Mouse (Mus musculus): ENCODE data around the gene Zkscan17. TPM values are rescaled to one million over a fixed set of nuclear protein-coding genes. Genes with fewer than 3 reads are reported as not detected.
"Not testable (repeated sequence)": the region's sequence is repeated elsewhere in the genome, so short reads cannot be mapped to it uniquely, and the experiment has no call there.

Zkscan17 gene
- 17.6 and 18.2 TPM in 2 replicates for polyA plus RNA-seq (2015; fragmentation: Nextera tagmentation; extraction: Ambion mirVana)

DNA sequence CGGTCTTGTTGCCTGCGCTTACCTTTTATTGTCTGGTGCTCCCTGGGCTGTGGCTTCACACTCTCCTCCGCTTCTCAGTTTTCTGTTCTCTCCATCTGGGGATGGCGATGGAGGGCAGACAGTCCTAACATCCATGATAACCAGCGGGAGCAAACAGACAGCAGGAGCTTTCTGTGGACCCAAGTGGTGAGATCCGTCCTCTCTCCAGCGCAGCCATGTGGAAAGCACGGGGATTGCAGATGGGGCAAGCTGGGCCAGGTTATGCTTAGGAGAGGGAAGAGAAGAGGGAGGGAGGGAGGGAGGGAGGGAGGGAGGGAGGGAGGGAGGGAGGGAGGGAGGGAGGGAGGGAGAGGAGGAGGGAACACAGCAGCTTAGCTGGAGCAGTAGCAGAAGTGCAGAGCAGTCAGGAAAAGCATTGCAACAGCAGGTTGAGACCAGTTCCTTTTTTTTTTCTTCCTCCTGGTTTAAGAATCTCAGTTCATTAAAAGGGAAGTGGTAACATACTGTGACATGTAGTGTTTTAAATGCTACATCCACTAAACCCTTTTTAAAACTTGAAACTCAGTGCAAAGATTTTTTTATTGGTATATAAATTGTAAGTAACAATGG lies at the start of gene Zkscan17:
Gene Zkscan17, minus strand, starts transcription at position 280 of the 609 bp plus-strand sequence.
- H3K9me3 ChIP-seq = no peaks in the 10 kb centered on the region
- no peaks in the 10 kb centered on the region for H3K27me3 ChIP-seq
- ATAC-seq = no peak
- no peak within 1 kb of the TSS for H3K4me2 ChIP-seq (replicated peaks)
- no peak within 1 kb of the TSS for H3K4me3 ChIP-seq (replicated peaks)
- 0 out of 2 replicates have a peak, but pooled peaks cover 4% of the 10 kb centered on the region for H3K4me1 ChIP-seq (replicated peaks)
- no peak within 1 kb of the TSS for H3K27ac ChIP-seq
- 58% methylated on average over 8 of the region's 8 CpGs for WGBS
- no peaks in the 10 kb centered on the region for H3K36me3 ChIP-seq
- H3K9ac ChIP-seq (replicated peaks) = no peak within 1 kb of the TSS

DNA sequence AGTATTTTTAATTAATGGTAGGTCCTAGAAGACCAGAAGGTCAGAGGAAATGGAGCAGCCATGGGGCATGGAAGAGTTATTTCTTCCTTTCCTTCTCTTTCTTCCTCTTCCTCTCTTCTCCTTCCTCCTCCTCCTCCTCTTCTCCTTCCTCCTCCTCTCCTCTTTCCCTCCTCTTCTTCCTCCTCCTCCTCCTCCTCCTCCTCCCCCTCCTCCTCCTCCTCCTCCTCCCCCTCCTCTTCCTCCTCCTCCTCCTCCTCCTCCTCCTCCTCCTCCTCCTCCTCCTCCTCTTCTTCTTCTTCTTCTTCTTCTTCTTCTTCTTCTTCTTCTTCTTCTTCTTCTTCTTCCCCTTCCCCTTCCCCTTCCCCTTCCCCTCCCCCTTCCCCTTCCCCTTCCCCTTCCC lies 49.6 kb upstream of the Zkscan17 start, which contains the start of gene Olfr222:
Gene Olfr222, minus strand, starts transcription at position 101 of the 400 bp plus-strand sequence.
- not testable (repeated sequence) for H3K27ac ChIP-seq; H3K4me3 ChIP-seq (replicated peaks); H3K4me2 ChIP-seq (replicated peaks); H3K4me1 ChIP-seq (replicated peaks); H3K9me3 ChIP-seq; H3K9ac ChIP-seq (replicated peaks); ATAC-seq; H3K36me3 ChIP-seq; H3K27me3 ChIP-seq

DNA sequence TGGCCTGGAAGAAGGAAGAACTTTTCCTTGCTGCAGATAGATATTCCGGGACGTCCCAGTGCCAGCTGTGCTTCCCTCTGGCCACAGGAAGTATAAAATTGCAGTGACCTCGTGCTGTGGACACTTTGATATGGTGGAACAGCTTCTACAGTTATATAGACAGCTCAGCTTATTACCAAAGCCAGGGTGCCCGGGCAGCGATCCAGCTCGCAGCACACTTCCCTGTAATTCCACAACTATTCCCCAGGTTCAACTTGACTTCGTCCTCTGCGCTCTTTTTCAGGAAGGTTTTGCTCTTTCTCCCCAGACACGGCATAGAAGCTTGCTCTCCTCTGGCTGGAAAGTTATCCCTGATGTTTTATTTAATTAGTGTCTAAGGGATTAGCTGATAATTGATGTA lies 49.2 kb upstream of the Zkscan17 start:
- 74% methylated on average over 9 of the region's 9 CpGs for WGBS
- Histone ChIP-seq H3K9ac (replicated peaks) (no peak overlapping the region), H3K4me3 (replicated peaks) (no peak overlapping the region), H3K27me3 (no peaks in the 10 kb centered on the region), H3K4me2 (replicated peaks) (no peak overlapping the region), H3K9me3 (no peaks in the 10 kb centered on the region), H3K4me1 (replicated peaks) (no peaks in the 10 kb centered on the region), H3K27ac (no peak overlapping the region), H3K36me3 (no peaks in the 10 kb centered on the region)
- ATAC-seq = no peak

DNA sequence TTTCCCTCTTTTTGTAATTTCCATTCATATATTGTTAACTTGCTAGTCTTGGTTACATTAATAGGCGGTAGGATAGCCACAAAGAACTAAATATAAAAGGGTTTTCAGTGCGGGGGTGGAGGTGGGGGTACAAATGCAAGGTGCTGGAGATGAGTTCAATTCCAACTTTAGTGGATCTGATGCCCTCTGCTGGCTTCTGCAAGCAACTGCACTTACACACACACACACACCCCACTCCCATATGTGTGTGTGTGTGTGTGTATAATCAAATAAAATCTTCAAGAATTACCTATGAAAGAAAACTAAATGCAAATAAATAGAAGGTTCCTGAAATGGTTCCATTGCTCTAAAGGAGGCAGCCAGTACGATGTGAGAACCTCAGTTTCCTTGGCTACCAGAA lies 42.8 kb upstream of the Zkscan17 start:
- H3K36me3 ChIP-seq = no peaks in the 10 kb centered on the region
- 63% methylated on average over 3 of the region's 3 CpGs for WGBS
- ATAC-seq = no peak
- H3K27ac ChIP-seq = no peak overlapping the region
- H3K4me1 ChIP-seq (replicated peaks) = no peaks in the 10 kb centered on the region
- no peaks in the 10 kb centered on the region for H3K9me3 ChIP-seq
- no peaks in the 10 kb centered on the region for H3K27me3 ChIP-seq
- H3K4me2 ChIP-seq (replicated peaks) = no peak overlapping the region
- H3K4me3 ChIP-seq (replicated peaks) = no peak overlapping the region
- H3K9ac ChIP-seq (replicated peaks) = no peak overlapping the region

DNA sequence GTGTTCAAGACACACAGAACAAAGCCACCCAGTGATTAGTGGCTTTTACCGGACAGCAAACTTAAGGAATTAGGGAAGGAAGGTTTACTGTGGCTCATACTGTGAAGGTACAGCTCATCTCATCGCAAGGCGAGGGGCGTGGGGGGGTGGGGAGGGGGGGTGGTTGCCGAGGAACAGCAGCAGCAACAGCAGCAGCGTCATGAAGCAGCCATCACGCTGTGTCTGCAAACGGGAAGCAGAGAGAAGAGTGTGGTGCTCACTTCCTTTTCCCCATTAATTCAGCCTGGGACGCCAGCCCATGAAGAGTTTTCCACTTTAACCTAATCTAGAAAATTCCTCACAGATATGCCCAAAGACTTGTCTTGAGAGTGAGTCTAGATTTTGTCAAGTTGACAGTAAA lies 36.3 kb upstream of the Zkscan17 start:
- Histone ChIP-seq H3K27ac (no peak overlapping the region), H3K27me3 (no peaks in the 10 kb centered on the region), H3K4me2 (replicated peaks) (no peak overlapping the region), H3K4me1 (replicated peaks) (no peaks in the 10 kb centered on the region), H3K4me3 (replicated peaks) (no peak overlapping the region), H3K9me3 (no peaks in the 10 kb centered on the region), H3K9ac (replicated peaks) (no peak overlapping the region), H3K36me3 (no peaks in the 10 kb centered on the region)
- no peak for ATAC-seq
- WGBS = 61% methylated on average over 9 of the region's 9 CpGs

DNA sequence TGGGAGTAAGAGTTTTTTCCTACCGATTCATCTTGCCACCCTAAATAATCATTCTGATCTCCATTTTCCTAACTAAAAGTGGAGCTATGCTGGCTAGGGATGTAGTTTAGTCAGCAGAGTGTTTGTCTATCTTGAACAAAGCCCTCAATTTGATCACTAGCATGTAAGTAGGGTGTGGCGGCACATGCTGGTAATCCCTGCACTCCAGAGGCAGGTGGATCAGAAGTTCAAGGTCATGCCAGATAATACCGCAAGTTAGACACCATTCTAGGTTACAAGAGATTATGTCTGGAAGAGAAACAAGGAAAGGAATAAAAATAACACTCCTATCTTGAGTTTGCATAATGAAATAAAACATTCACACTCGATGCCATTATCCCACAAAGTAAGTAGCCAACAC lies 35.8 kb upstream of the Zkscan17 start:
- no peaks in the 10 kb centered on the region for H3K9me3 ChIP-seq
- WGBS = 95% methylated on average over 4 of the region's 4 CpGs
- H3K9ac ChIP-seq (replicated peaks) = no peak overlapping the region
- no peak overlapping the region for H3K4me2 ChIP-seq (replicated peaks)
- H3K4me1 ChIP-seq (replicated peaks) = no peaks in the 10 kb centered on the region
- H3K36me3 ChIP-seq = no peaks in the 10 kb centered on the region
- ATAC-seq = no peak
- H3K27ac ChIP-seq = no peak overlapping the region
- H3K4me3 ChIP-seq (replicated peaks) = no peak overlapping the region
- no peaks in the 10 kb centered on the region for H3K27me3 ChIP-seq

DNA sequence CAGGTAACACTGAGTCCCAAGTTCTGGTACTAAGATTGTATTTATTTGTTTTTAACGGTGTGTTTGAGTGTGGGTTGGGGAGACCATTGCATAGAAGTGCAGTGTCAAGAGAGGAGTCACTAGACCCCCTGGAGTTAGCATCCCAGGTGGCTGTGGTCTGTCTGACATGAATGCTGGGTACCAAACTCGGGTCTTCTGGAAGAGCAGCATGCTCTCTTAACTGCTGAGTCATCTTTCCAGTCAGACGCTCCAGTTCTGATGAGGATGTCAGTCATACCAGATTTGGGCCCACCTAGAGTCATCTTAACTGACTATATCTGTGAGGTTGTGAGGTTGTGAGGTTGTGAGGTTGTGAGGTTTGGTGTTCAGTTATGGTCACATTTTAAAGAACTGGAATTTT lies 34.4 kb upstream of the Zkscan17 start:
- Histone ChIP-seq H3K4me2 (replicated peaks) (no peak overlapping the region), H3K4me3 (replicated peaks) (no peak overlapping the region), H3K4me1 (replicated peaks) (no peaks in the 10 kb centered on the region), H3K9me3 (no peaks in the 10 kb centered on the region), H3K36me3 (no peaks in the 10 kb centered on the region), H3K27me3 (no peaks in the 10 kb centered on the region), H3K9ac (replicated peaks) (no peak overlapping the region), H3K27ac (no peak overlapping the region)
- 68% methylated on average over 3 of the region's 3 CpGs for WGBS
- no peak for ATAC-seq

DNA sequence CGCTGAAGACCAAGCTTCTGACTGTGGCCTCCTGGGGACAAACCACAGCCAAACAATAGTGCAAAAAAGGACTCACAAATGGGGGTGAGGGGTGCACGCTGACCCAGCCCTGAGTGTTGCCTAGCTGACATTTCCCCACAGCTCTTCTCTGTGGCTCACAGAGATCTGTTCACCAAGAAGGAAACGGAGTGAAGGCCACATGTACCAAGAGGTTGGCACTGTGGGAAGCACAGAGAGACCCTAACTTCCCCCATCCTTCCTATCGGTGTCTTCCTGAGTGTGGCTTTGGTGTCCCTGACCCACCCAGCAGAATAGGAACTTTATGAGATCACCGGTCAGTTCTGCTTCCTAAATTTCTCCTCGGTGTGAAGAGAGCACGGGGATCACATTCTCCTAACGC lies 28.0 kb upstream of the Zkscan17 start:
- Histone ChIP-seq H3K36me3 (no peaks in the 10 kb centered on the region), H3K4me2 (replicated peaks) (no peak overlapping the region), H3K27ac (no peak overlapping the region), H3K9me3 (no peaks in the 10 kb centered on the region), H3K4me1 (replicated peaks) (no peaks in the 10 kb centered on the region), H3K27me3 (no peaks in the 10 kb centered on the region), H3K4me3 (replicated peaks) (no peak overlapping the region), H3K9ac (replicated peaks) (no peak overlapping the region)
- 74% methylated on average over 8 of the region's 8 CpGs for WGBS
- ATAC-seq = no peak

DNA sequence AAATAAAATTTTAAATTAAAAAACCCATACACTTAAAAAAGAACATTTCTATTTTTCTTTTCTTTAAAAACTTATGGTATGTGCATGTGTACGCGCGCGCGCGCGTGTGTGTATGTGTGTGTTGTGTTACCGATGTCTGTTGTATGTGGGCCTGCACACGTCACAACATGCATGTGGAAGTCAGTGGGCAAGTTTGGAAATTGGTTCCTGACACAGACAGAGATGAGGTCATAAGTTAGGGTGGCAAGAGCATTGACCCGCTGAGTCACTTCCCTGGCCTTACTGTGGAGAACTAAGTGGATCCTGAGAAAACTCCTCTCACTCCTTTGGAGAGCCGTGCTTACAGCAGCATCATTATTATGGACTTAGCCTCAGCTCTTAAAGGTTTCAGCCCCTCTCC lies 27.6 kb upstream of the Zkscan17 start:
- Histone ChIP-seq H3K27ac (no peak overlapping the region), H3K9ac (replicated peaks) (no peak overlapping the region), H3K36me3 (no peaks in the 10 kb centered on the region), H3K4me1 (replicated peaks) (no peaks in the 10 kb centered on the region), H3K4me2 (replicated peaks) (no peak overlapping the region), H3K4me3 (replicated peaks) (no peak overlapping the region), H3K27me3 (no peaks in the 10 kb centered on the region), H3K9me3 (no peaks in the 10 kb centered on the region)
- no peak for ATAC-seq
- WGBS = 92% methylated on average over 11 of the region's 11 CpGs

DNA sequence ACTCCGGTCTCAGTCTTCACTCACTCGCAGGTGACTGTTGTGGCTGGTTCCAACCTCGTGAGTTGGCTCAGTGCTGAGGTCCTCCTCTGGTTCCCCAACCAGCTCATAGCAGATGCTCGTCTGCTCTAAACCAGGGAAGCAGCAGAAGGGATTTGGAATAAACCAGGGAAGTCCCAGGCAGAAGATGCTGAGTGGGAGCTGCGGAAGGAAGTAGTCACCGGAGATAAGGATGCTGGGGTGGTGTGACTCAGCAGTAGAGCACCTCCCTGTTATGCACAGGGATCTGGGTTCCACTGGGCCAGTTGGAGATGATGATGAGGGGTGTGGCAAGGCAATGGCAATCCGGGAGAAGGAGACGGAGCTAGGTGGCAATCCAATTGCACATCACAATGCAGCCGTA lies 17.5 kb upstream of the Zkscan17 start:
- no peaks in the 10 kb centered on the region for H3K4me1 ChIP-seq (replicated peaks)
- 85% methylated on average over 9 of the region's 9 CpGs for WGBS
- no peaks in the 10 kb centered on the region for H3K9me3 ChIP-seq
- H3K27ac ChIP-seq = no peak overlapping the region
- no peak overlapping the region for H3K4me3 ChIP-seq (replicated peaks)
- H3K27me3 ChIP-seq = no peaks in the 10 kb centered on the region
- ATAC-seq = no peak
- H3K4me2 ChIP-seq (replicated peaks) = no peak overlapping the region
- no peaks in the 10 kb centered on the region for H3K36me3 ChIP-seq
- H3K9ac ChIP-seq (replicated peaks) = no peak overlapping the region

DNA sequence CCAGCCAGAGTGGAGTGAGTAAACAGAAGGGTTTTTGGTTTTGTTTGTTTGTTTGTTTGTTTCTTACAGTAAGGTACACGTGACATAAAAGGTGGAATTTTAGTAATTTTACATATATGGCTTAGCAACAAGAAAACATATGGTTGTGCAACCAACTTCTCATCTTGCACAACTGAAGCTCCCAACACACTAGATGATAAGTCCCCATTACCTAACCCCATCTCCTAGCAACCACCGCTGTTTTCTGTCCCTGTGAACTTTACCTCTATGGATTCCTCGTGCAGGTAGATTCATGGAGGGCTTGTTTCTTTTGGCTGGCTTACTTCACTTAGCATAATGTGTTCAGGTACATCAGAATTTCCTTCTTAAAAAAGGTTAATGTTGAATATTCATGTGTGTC lies 16.8 kb upstream of the Zkscan17 start:
- 77% methylated on average over 3 of the region's 3 CpGs for WGBS
- Histone ChIP-seq H3K4me2 (replicated peaks) (no peak overlapping the region), H3K27me3 (no peaks in the 10 kb centered on the region), H3K9ac (replicated peaks) (no peak overlapping the region), H3K27ac (no peak overlapping the region), H3K4me1 (replicated peaks) (no peaks in the 10 kb centered on the region), H3K36me3 (no peaks in the 10 kb centered on the region), H3K4me3 (replicated peaks) (no peak overlapping the region), H3K9me3 (no peaks in the 10 kb centered on the region)
- ATAC-seq = no peak

DNA sequence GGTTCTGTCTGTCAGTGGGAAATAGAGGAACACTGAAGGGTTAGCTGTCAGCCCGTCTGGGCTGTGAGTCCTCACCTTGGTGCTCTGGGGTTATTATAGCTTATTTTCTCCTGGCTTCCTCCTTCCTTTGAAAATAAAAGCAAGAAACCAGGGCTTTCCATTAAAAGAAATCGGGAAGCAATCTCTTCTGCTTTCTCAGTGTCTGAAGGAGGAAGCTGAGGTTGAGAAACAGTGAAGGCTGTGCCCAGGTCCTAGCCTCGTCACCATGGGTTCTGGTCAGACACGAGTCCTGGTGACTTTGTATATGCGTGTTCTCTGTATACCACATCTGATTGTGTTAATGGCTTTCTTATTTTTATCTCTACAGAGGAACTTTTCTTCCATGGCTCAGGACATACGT lies 15.9 kb upstream of the Zkscan17 start:
- no peaks in the 10 kb centered on the region for H3K4me1 ChIP-seq (replicated peaks)
- H3K4me3 ChIP-seq (replicated peaks) = no peak overlapping the region
- H3K9ac ChIP-seq (replicated peaks) = no peak overlapping the region
- no peaks in the 10 kb centered on the region for H3K9me3 ChIP-seq
- no peaks in the 10 kb centered on the region for H3K27me3 ChIP-seq
- ATAC-seq = no peak
- no peak overlapping the region for H3K4me2 ChIP-seq (replicated peaks)
- no peaks in the 10 kb centered on the region for H3K36me3 ChIP-seq
- 87% methylated on average over 6 of the region's 6 CpGs for WGBS
- no peak overlapping the region for H3K27ac ChIP-seq

DNA sequence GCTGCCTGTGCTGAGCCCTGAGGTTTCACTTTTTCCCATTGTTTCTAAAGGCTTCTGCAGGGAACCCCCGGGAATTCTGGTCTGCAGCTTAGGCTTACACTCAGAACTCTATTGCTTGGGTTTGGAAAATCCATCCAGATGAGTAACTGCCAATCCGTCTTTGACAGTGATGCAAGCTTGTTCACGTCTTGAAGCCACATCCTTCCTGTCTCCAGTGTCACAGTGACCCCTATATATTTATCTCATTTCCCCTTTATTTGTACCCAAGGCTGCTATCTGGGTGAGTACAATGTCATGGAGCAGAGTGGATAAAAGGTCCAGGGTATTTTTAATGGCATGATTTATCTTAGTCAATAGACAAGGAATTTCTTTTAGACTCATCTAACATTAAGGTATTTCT lies 14.8 kb upstream of the Zkscan17 start, which contains the start of gene Nlrp3:
Gene Nlrp3, plus strand, starts transcription at position 245 of the 400 bp plus-strand sequence.
- 48% methylated on average over 3 of the region's 3 CpGs for WGBS
- Histone ChIP-seq H3K9ac (replicated peaks) (no peak within 1 kb of the TSS), H3K36me3 (no peaks in the 10 kb centered on the region), H3K4me1 (replicated peaks) (no peaks in the 10 kb centered on the region), H3K4me2 (replicated peaks) (no peak within 1 kb of the TSS), H3K9me3 (no peaks in the 10 kb centered on the region), H3K27me3 (no peaks in the 10 kb centered on the region), H3K27ac (no peak within 1 kb of the TSS), H3K4me3 (replicated peaks) (no peak within 1 kb of the TSS)
- ATAC-seq = no peak

Measured in midbrain, embryonic 13.5 days (tissue).